Mouse (Mus musculus) neutrophil, adult 65 days (primary cell): ENCODE measurements around the gene Smim26. TPM values are rescaled to one million over a fixed set of nuclear protein-coding genes. Genes with fewer than 3 reads are reported as not detected.

ENCODE experiments used
- total RNA-seq: library from RNA; stranded (reverse); gene quantifications from 2 replicates; pipeline ENCODE4 v1.2.4, GENCODE M21; 2023

Gene Smim26
- total RNA-seq = 4.3 TPM in 2 replicates

DNA sequence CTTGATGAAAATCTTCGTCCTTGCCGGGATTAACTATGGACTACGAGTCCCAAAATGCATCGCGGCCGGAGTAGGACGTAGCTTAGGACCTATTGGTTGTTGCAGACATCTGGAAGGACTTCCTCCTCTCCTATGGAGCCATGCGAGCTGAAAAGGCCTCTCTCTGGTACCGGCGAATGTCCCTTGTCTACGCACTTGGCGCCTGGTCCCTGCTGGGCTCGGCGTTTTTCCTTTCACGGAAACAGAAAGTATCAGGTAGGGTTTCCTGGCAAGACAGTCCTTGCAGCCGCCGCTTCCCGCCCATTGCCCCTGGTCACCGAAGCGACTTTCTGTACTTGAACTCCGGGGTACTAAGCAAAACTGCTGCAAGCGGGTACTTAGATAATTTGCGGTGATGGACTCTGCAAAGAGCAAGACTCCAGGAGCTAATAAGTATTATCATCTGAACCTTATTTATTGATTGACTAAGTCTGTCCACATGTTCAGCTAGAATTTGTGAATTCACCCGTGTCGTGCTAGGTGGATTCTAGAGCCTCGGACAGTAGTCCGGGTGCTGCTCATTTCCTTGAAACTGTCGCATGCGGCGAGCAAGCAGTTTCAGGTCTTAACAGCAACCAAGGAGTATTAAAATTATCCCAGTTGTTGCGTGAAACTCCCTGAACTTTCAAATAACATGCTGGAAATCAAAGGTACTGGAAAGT is at the start of gene Smim26:
TSS of gene Smim26 (plus strand) at position 104 of the 701 bp plus-strand sequence.

DNA sequence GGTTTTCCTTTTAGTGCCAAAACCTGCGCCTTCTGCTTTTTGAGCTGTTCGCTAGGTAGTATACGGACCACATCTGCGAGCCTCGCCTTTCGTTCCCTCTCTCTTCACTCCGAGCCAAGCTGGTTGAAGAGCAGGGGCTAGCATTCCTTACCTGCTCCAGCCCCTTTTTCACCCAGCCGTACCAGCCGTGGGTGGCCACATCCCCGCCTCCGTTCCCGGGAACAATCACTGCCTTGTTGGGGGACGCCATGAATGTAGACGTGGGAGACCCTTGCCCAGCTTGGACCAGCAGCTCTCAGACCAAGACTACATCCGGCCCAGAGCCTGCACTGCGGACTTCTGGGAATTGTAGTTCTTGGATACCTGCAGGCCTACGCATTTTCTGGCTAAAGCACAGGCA is 43.3 kb upstream of the Smim26 start, which contains the start of gene Rbbp9:
TSS of gene Rbbp9 (minus strand) at position 341 of the 400 bp plus-strand sequence.

DNA sequence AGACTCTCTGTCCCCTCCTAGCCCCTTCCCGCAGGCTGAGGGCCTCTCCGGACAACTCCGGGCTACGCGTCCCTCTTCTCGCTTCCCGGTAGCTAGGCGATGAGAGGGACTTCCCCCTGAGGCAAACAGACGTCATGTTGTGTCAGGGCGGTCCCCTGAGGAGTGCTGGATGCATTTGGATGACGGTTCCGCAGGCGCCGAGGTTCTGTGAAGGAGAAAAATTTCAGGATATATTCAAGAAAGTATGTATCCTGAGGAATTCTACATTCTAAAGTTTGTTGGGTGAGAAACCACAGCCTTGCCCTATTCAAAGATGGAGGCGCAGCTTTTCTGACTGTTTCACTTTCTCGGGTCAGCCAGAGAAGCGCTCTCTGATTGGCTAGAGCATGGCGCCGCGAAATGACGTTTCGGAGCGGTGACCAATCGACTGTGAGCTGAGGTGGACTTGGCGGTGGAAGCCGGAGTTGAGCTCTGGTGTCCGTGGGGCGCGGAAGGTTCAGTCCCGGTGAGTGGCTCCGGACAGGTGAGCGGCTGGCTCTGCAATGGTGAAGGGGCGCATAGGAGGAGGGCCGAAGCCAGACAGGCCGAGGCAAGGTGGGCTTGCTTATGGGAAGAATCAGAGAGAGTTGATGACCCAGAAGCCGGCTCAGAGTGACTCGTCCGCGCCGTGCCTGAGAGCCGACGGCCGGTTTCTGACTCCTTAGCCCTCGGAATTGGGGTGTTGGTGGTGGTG is 37.9 kb upstream of the Smim26 start, which contains the start of gene Sec23b:
TSS of gene Sec23b (plus strand) at position 410 of the 733 bp plus-strand sequence.

DNA sequence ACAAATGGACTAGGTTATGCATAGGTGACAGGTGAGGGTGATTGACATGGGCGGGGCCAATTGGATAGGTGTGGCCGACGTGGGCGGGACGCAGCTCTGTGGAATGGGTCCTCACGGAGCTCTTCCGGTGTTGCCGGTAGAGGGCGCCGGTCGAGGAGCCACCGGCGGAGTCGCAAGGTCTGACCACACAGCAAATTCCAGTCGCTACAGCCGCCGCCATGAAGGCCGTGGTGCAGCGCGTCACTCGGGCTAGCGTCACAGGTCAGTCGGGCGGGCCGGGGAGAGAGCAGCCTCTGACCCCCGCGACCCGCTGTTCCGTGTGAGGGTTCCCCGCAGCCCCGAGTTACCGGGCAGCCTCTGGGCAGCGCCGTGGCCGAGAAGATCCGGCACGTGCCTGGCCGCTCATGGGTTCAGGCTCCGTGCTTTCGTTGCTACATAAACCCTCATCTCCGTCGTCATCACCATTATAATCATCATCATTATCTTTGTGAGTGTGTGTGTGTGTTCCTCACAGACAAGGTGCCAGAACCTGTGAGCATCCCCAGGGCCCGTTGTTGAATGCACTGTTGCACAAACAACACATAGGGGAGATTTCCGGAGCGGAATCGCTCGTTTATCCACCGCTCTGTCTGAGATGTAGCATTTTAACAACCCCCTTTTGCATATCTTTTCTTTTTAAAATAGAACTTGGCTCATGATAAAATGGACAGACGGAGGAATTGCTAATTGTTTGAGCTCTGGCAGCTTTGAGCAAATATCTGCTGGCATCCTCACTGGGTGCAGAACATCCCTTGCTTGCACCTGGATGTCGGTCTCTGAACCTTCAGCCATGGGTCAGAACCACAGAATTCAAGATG is 6.2 kb downstream of the Smim26 start, which contains the start of gene Dtd1:
TSS of gene Dtd1 (plus strand) at position 67 of the 857 bp plus-strand sequence.

Other genes with a start within 250 kb of the Smim26 start
- gene Kat14, start 225.1 kb upstream of the Smim26 start, total RNA-seq = 13.1 and 19.7 TPM in 2 replicates
- 2.9 and 4.8 TPM in 2 replicates for gene Pet117, start 225.1 kb upstream of the Smim26 start, total RNA-seq
- gene Dzank1, start 66.6 kb upstream of the Smim26 start, total RNA-seq = 0.11 and 0.41 TPM in 2 replicates
- 31.9 and 39.7 TPM in 2 replicates for gene Polr3f, start 66.3 kb upstream of the Smim26 start, total RNA-seq
- gene Rbbp9, start 43.2 kb upstream of the Smim26 start, total RNA-seq = 0.77 and 1.2 TPM in 2 replicates
- 43.5 and 44.7 TPM in 2 replicates for gene Sec23b, start 37.8 kb upstream of the Smim26 start, total RNA-seq
- 6.0 and 6.1 TPM in 2 replicates for gene Dtd1, start 5.8 kb downstream of the Smim26 start, total RNA-seq
- gene Scp2d1, start 229.6 kb downstream of the Smim26 start, total RNA-seq = not detected in 2 replicates